In the genomic region with DNA sequence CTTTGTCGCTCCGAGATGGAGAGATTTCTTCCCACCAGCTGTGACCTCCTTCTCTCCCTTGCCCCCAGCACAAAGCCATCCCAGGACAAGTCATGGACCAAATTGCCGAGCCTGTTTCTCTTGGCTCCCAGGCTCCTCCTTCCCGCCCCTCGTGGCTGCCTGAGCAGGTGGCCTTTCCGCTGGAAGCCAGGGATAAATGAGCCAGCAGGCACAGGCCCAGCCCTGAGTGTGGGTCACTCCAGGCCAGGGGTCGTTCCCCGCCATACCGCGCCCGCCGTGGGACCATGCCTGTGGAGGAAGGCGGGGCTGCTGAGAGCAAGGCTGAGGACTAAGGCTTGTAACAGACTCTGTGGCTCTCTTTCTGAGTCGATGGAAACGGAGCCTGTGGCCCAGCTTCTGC, we compare ENCODE assay signal across 12 mouse cellular contexts. TPM values are rescaled to one million over a fixed set of nuclear protein-coding genes. Genes with fewer than 3 reads are reported as not detected.
DNase-seq lines count a peak whose midpoint lies in the region; ATAC-seq and TF ChIP-seq lines count a peak whose summit lies in the region.
"Had no signal": no experiment of that assay in that cellular context is flagged by ENCODE, and none has a peak within 500 bp of the region (broad histone marks: within the 10 kb centered on the region; RNA-seq: fewer than 3 reads in every experiment).

No protein-coding gene starts in this region.

- no peak for ATAC-seq in intestine, postnatal 0 days
- ATAC-seq in hindbrain, embryonic 14.5 days (ENCODE audit: low FRiP score): no peak

- H3K27ac ChIP-seq in embryonic facial prominence, embryonic 10.5 days (replicated peaks): peak overlapping the region; percentile 35; the same call in 1 of the 2 replicates
- H3K27ac ChIP-seq in limb, embryonic 10.5 days: peak overlapping the region; percentile 36; the same call in 1 of the 2 replicates
- no peak overlapping the region for H3K27ac ChIP-seq in intestine, postnatal 0 days (ENCODE audit: low read depth, low read length)
- no peak overlapping the region for H3K27ac ChIP-seq in hindbrain, embryonic 14.5 days
- H3K27ac ChIP-seq: heart, embryonic 15.5 days; layer of hippocampus, adult 2 months had no signal

- DNase-seq in left cerebral cortex, postnatal 4 days: peak; percentile 42
- no peak for DNase-seq in left cerebral cortex, adult 11 months (ENCODE audit: low spot score)
- peak; percentile 49 for DNase-seq in embryonic facial prominence, embryonic 10.5 days (ENCODE audit: low spot score)
- DNase-seq in gastrocnemius, postnatal 4 days (ENCODE audit: low spot score in 2 of 2): peak; percentile 70 to 80
- DNase-seq in limb, embryonic 10.5 days (ENCODE audit: low spot score): peak; percentile 39
- DNase-seq in spleen, postnatal 36 days (ENCODE audit: low spot score in 2 of 2): no peak
- DNase-seq in hindbrain, embryonic 14.5 days (ENCODE audit: low spot score): no peak
- DNase-seq: liver had no signal

- peaks cover 24% of the 10 kb centered on the region for H3K27me3 ChIP-seq in embryonic facial prominence, embryonic 10.5 days (replicated peaks; ENCODE audit: low read depth, poor library complexity, severe bottlenecking)
- 0 out of 2 replicates have a peak, but pooled peaks cover 4% of the 10 kb centered on the region for H3K27me3 ChIP-seq in limb, embryonic 10.5 days (ENCODE audit: low read depth, poor library complexity, severe bottlenecking)
- no peaks in the 10 kb centered on the region for H3K27me3 ChIP-seq in intestine, postnatal 0 days (replicated peaks; ENCODE audit: control insufficient read depth, insufficient read depth, low read length)
- no peaks in the 10 kb centered on the region for H3K27me3 ChIP-seq in hindbrain, embryonic 14.5 days (ENCODE audit: control insufficient read depth, insufficient read depth, low read length)
- H3K27me3 ChIP-seq: heart, embryonic 15.5 days had no signal

- peak overlapping the region; percentile 18; the same call in 1 of the 2 replicates for H3K4me3 ChIP-seq in embryonic facial prominence, embryonic 10.5 days
- H3K4me3 ChIP-seq in limb, embryonic 10.5 days: no peak overlapping the region
- no peak overlapping the region for H3K4me3 ChIP-seq in intestine, postnatal 0 days (ENCODE audit: low read depth, low read length)
- H3K4me3 ChIP-seq in hindbrain, embryonic 14.5 days (replicated peaks; ENCODE audit: low read length): no peak overlapping the region
- H3K4me3 ChIP-seq: heart, embryonic 15.5 days; layer of hippocampus, adult 2 months had no signal

- H3K9me3 ChIP-seq in embryonic facial prominence, embryonic 10.5 days: no peaks in the 10 kb centered on the region
- no peaks in the 10 kb centered on the region for H3K9me3 ChIP-seq in limb, embryonic 10.5 days (replicated peaks)
- H3K9me3 ChIP-seq in intestine, postnatal 0 days (ENCODE audit: control insufficient read depth): no peaks in the 10 kb centered on the region
- H3K9me3 ChIP-seq in hindbrain, embryonic 14.5 days (ENCODE audit: control insufficient read depth, low read length): no peaks in the 10 kb centered on the region
- H3K9me3 ChIP-seq: heart, embryonic 15.5 days had no signal

- no peaks in the 10 kb centered on the region for H3K36me3 ChIP-seq in embryonic facial prominence, embryonic 10.5 days (replicated peaks)
- no peaks in the 10 kb centered on the region for H3K36me3 ChIP-seq in limb, embryonic 10.5 days
- H3K36me3 ChIP-seq in intestine, postnatal 0 days (ENCODE audit: control insufficient read depth, insufficient read depth): no peaks in the 10 kb centered on the region
- H3K36me3 ChIP-seq in hindbrain, embryonic 14.5 days (replicated peaks; ENCODE audit: control insufficient read depth, insufficient read depth): no peaks in the 10 kb centered on the region
- H3K36me3 ChIP-seq: heart, embryonic 15.5 days had no signal

- H3K9ac ChIP-seq in intestine, postnatal 0 days (ENCODE audit: low read depth, low read length): no peak overlapping the region
- H3K9ac ChIP-seq in hindbrain, embryonic 14.5 days: no peak overlapping the region
- H3K9ac ChIP-seq: heart, embryonic 15.5 days had no signal

- intact Hi-C loops in left cerebral cortex, postnatal 4 days (cut with DNase I): no loop called here

- H3K4me2 ChIP-seq in intestine, postnatal 0 days (replicated peaks; ENCODE audit: low read depth): no peak overlapping the region
- H3K4me2 ChIP-seq in hindbrain, embryonic 14.5 days (replicated peaks): no peak overlapping the region
- H3K4me2 ChIP-seq: heart, embryonic 15.5 days had no signal

- H3K4me1 ChIP-seq in embryonic facial prominence, embryonic 10.5 days: peaks cover 32% of the 10 kb centered on the region
- H3K4me1 ChIP-seq in limb, embryonic 10.5 days: peaks cover 30% of the 10 kb centered on the region
- no peaks in the 10 kb centered on the region; the same call in 1 of the 2 replicates for H3K4me1 ChIP-seq in intestine, postnatal 0 days (replicated peaks; ENCODE audit: control insufficient read depth, insufficient read depth, low read length)
- 0 out of 2 replicates have a peak, but pooled peaks cover 7% of the 10 kb centered on the region for H3K4me1 ChIP-seq in hindbrain, embryonic 14.5 days (replicated peaks; ENCODE audit: control insufficient read depth, insufficient read depth, low read length)

- TF ChIP-seq CTCF in intestine, postnatal 0 days (IDR thresholded peaks at IDR 0.05; ENCODE audit: low read depth): no peak

- 29% methylated on average over 15 of the region's 15 CpGs for WGBS in embryonic facial prominence, embryonic 10.5 days
- WGBS in limb, embryonic 10.5 days: 31% methylated on average over 15 of the region's 15 CpGs
- 43% methylated on average over 15 of the region's 15 CpGs for WGBS in intestine, postnatal 0 days
- 37% methylated on average over 15 of the region's 15 CpGs for WGBS in hindbrain, embryonic 14.5 days

RNA-seq across cellular contexts. Expression of a gene that starts 29.3 kb away (rescaled TPM):
- 10 to 100 TPM; 24.6 to 26.5 TPM for total RNA-seq in left cerebral cortex, postnatal 4 days (2021)
- 6.7 and 8.1 TPM in 2 replicates for polyA plus RNA-seq in embryonic facial prominence, embryonic 10.5 days (2016; fragmentation: Nextera tagmentation; extraction: Ambion mirVana)
- 100 to 1,000 TPM; 285 to 337 TPM for total RNA-seq in gastrocnemius, postnatal 4 days (2021)
- polyA plus RNA-seq in limb, embryonic 10.5 days (2016; fragmentation: Nextera tagmentation; extraction: Ambion mirVana): 4.9 and 8.4 TPM in 2 replicates
- 13.0 and 13.1 TPM in 2 replicates for polyA plus RNA-seq in intestine, postnatal 0 days (2015; fragmentation: Nextera tagmentation; extraction: Ambion mirVana)
- 4.7 and 5.6 TPM in 2 replicates for polyA plus RNA-seq in hindbrain, embryonic 14.5 days (2014; fragmentation: Nextera tagmentation; extraction: Ambion mirVana)
- total RNA-seq: neutrophil, adult 5-6 weeks had no signal

Comparison
In these comparisons a context has a peak if more than half of its experiments do, and no peak if none do; other contexts are left out.
1. DNase-seq: peak in left cerebral cortex, postnatal 4 days (single experiment), embryonic facial prominence, embryonic 10.5 days (single experiment), gastrocnemius, postnatal 4 days (2 of 2) and limb, embryonic 10.5 days (single experiment); none in left cerebral cortex, adult 11 months (single experiment), spleen, postnatal 36 days (0 of 2) and hindbrain, embryonic 14.5 days (single experiment).
2. H3K27ac ChIP-seq: peak in embryonic facial prominence, embryonic 10.5 days (single experiment) and limb, embryonic 10.5 days (single experiment); none in intestine, postnatal 0 days (single experiment) and hindbrain, embryonic 14.5 days (single experiment).